Mouse (Mus musculus) ES-Bruce4 (cell line): ENCODE measurements around the gene Dvl3.

Experiments used
- CTCF ChIP-seq: IDR thresholded peaks from one replicate; pipeline ENCODE4 v1.8.1; 2011; ENCODE audit warnings: low read depth, low read length
- EP300 ChIP-seq: IDR thresholded peaks from 2 replicates; pipeline ENCODE4 v1.6.1; 2011; ENCODE audit warnings: low read depth, low read length; ENCODE audit not compliant: insufficient read depth

GRCm38 (mm10) chr16:20509349-20509748 lies 7.4 kb upstream of the Dvl3 start:
- no peak for TF ChIP-seq EP300
- peak; percentile 81 for TF ChIP-seq CTCF
